Mouse (Mus musculus): ENCODE data around the gene Mlycd.

Mlycd gene

DNA sequence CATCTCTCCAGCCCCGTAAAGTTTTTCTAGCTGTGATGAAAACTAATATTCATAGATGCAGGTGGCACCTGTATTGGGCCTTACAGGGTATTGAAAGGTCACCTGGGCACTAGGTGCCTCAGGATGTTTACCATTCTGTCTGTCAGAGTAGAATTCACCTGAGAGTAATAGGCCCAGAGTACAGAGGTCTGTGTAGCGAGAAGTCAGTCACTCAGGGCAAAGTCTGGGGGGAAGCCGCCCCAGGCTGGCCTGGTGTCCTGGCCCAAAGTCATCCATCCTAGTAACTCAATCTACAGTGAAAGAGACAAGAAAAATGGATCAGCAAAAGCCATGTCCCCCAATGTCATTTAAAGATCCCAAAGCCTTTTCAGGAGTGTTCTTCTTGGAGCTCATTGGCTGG is 6.2 kb downstream of the Mlycd start:
- no peak for DNase-seq (ENCODE audit: low spot score in 2 of 2)

DNA sequence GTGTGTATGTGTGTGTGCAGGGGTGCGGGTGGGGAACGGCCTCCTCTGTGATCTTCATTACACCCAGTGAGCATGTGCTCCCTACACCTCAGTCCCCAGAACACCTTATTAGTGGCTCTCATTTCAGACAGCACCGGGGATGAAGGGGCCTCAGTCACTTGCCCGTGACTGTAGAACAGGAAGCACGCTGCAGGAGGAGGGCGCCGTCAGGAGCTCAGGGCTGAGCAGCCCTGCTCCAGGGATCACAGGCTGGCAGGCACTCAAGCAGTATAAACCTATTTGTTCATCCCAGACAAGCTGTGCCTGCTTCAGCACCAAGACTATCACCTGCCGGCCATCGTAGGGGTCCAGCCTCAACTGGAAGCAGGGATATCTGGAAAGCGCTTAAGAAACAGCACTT is 9.2 kb downstream of the Mlycd start:
- DNase-seq (ENCODE audit: low spot score in 2 of 2): no peak

DNA sequence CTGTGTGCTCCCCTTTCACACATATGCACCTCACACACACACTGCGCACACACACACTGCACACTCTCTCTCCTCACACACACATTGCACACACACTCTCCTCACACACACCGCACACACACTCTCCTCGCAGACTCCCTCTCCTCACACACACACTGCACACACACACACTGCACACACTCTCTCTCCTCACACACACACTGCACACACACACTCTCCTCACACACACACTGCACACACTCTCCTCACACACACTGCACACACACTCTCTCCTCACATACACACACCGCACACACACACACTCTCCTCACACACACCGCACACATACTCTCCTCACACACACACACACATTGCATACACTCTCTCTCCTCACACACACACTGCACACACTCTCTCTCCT is 10.0 kb downstream of the Mlycd start:
- DNase-seq (ENCODE audit: low spot score in 2 of 2): no peak

DNA sequence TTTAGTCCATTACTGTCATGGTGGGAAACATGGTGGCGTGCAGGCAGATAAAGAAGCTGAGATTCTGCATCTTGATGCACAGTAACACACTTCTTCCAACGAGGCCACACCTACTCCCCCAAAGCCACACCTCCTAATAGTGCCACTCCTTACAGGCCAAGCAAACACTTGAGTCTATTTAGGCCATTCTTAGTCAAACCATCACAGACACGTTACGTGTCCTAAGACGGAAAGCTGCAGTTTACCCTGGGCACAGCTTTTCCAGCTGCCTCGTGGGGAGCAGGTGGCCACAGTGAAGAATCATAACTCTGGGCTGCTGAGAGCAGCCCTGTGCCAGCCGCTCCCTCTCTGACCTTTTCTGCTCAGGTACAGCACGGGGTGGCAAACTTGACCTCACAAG is 13.6 kb downstream of the Mlycd start:
- DNase-seq (ENCODE audit: low spot score in 2 of 2): no peak

DNA sequence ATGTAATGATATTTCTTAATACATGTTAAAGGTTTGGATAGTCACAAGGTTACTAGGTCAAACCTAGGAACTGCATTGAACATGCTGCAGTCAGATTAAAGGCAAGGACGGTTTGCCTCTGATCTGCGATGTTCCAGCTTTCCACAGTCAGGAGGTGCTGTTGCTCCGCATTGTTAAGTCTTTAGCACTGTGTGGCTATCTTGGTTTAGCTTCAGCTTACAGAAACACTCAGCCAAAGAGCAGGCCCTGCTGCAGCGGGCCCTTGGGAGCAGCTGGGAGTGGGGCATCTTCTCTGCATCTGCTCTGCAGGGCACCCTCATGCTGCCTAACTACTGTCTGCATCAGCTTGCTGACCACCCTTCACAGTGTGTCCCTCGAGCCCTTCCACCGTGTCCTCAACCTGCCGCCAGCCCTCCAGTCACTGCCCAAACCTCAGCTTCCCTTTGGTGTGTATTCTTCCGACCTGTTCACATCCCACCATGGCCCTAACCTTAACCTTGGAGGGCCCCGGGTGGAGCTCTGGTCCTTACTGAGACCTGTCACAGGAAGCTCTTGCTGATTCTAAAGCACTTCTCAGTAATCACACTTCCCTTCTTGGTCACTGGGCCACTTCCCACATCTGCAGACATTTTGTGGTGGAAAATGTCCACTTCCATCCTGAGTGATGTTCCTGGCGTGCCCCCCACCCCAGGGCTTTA is 17.5 kb downstream of the Mlycd start:
- DNase-seq (ENCODE audit: low spot score in 2 of 2): no peak

DNA sequence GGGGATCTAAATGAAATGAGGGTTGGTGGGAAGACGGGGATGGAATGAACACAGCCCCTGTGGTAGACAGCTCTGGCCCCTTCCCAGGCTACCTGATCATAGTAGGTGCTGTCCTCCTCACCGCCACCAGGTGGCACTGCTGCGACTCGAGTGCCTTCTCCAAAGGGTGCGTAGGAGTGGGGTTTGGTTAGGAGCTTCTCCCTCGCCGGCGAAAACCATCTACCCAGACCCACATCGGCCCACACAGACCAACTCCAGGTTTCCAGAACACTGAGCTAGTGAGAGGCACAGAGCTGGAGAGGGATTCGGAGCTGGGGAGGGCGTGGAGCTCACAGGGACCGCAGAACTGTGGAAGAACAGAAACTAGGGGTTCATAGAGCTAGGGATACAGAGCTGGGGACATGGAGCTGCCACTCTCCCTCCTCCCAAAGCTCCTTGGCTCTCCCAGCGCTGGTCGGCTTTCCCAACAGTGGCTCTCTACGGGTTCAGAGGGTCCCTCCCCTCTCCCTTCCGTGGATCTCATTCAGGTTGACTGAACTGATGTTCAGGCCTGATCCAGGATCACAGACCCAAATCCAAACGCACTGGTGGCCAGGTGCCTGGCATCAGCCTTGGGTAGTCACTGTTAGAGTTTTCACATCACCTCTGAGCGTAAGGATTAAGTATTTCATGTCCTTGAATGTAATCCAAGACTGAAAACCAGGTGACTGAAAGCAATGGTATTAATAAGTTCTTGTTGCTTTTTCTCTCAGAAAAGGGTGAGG is 18.2 kb downstream of the Mlycd start:
- DNase-seq (ENCODE audit: low spot score in 2 of 2): peak; percentile 69 to 84

DNA sequence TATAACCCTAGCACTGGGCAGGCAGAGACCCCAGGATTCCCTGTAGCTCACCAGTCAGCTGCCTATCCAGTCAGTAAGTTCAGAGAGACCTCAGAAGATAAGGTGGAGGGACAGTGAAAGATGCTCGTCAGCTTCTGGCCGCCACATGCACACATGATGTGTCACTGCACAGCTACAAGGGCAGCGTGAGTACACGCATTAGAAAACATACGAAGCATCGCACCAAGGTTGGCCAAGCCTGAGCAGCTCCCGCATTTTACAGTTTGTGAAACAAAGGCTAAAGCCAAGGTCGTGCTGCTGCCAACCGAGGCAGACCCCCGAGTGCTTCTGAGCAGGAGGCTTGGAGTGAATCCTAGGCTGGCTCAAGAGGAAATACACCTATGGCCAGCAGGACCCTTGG is 18.9 kb downstream of the Mlycd start:
- no peak for DNase-seq (ENCODE audit: low spot score in 2 of 2)

DNA sequence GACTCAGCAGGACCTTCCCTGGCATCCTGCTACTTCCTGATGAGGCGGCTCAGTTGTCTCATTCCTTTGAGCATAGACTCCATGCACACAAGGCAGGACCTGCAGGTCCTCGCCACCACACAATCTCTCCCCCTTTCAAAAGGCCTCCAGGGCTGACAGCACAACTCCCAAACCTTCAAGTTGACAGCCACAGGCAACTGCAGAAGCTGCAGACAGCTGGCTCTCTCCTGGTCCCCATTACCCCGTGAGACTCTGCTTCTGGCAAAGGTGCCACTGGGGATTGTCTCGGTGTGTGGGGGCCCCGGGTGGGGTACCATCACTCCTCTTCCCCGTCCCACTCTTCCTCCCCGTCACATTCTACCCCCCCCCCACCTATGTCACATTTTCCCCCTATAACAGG is 25.6 kb downstream of the Mlycd start:
- no peak for DNase-seq (ENCODE audit: low spot score in 2 of 2)

DNA sequence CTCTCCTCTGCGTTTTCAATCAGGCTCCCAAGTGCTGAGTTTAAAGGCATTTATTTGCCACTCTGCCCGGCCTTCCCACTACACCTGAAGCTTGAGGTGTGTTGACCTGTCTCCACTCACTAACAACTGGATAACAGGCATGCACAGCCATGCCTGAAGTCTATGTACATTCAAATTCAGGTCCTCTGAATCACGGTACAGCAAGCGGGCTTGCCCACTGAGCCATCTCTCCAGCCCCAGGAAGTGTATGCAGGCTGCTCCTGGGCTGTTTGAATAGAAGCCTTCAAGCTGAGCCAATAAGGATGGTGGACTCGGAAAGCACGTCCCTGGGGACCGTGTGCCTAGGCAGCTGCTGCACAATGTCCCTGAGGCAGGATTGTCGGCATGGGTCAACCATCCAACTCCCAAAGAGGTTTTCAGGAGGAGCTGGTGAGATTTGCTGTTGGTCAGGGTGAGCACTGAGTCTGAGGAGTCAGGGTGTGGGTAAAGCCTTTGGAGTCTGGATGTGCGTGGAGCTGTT is 27.0 kb downstream of the Mlycd start:
- no peak for DNase-seq (ENCODE audit: low spot score in 2 of 2)

DNA sequence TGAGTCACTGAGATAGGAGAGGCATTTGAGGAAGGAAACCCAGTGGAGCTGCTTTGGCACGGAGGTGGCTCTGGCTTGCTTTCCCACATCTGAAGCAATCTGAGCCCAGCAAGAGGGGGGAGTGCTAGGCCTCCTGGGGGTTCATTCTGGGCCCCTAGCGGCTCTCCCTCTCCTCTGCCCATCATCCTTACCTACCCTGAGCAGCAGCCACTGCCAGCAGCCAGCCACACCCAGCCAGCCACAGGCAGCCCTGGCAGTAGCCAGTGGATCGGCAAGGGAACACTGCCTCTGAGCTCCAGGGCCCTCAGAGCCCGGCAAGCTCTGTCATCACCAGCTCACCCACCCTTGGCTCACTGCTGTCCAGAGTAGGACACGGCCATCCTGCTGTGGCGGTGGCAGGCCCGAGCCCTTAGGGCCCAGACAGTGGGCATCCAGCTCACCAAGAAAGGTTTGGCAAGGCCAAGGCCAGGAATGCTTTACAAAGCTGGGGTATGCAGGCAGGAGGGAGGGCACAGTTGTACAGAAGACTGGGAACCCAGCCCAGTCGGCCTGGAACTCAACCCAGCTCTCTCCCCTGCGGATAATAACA is 27.5 kb downstream of the Mlycd start:
- DNase-seq (ENCODE audit: low spot score in 2 of 2): no peak

DNA sequence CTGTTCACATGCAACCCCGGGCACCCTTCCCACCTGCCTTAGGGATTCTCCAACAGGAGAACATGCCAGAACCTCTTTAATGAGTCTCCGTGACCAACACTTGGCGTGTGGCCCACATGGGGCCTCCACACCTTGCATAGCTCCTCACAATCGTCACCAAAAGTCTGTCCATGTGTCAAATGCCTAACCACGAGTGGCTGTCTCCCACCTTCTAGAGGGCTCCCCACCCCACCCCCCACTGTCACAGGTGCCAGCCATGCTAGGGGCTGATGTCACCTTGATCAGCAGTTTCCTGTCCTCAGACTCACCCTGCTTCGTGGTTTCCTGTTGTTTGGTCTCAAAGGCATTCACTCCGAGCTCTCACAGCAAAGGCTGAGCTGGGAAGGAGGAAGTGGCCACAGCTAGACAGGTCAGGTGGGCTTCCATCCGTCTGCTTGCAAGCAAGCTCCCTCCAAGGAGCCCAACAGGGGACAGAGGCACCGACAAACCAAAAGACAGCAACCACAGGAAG is 29.0 kb downstream of the Mlycd start:
- DNase-seq (ENCODE audit: low spot score in 2 of 2): peak in 1 of 2 experiments; percentile 78

DNA sequence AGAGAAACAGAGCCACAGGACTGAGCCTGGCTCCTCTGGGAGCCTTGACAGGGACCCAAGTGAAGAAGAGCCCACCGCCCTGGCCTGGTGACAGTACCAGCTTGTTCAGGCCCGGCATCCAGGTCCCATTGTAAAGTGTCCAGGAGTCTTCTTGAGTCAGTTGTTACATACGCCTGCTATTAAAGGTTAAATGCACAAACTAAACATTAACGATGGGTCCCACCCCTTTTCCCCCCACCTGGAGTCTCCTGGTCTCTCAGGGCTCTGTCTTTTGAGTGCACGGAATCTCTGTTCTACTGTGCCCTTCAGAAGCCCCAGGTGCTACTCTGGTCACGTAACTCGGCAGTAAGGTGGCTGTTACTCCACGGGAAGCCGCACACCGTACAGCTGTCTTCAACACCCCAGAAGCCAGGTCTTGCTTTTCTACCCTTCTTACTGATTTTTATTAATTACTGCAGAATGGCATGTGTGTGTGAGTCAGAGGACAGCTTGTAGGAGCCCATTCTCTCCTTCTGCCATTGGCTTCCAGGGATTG is 29.6 kb downstream of the Mlycd start:
- no peak for DNase-seq (ENCODE audit: low spot score in 2 of 2)

DNA sequence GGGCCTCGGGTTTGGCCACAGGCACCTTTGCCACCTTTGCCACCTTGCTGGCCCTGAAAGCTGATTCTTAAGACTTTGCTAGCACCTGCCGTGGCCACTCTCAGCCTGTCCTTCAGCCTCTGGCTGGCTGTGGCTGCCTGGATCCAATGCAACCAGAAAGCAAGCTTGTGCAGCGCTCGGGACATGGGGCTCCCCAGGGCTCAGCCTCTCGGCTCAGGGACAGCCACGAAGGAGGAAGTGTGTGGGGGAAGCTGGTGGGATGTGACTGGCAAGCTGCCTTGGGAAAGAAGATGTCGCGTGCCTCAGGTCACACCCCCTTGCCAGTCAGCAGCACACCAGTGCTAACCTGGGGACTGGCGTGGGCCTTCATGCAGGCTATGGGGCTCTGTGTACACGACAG is 30.1 kb downstream of the Mlycd start:
- DNase-seq (ENCODE audit: low spot score in 2 of 2): no peak

DNA sequence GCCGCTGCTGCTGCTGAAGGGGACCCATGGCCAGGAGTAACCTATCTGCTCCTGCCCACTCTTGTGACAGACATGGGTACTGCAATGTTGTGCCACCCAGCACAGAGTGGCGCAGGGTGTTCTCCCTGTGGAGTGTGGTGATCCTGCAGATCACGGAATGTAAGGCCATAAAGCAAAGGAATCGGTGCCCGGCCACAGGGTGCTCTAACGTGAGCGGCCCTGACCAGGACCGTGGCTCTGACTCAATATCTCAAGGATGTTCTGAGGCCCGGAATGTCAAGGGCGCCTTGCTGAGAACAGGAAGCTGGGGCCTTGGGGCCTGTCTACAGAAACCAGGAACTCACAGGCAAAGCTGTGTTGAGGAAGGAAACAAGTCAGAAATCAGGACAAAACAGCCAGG is 30.9 kb downstream of the Mlycd start:
- peak in 1 of 2 experiments; percentile 59 for DNase-seq (ENCODE audit: low spot score in 2 of 2)

DNA sequence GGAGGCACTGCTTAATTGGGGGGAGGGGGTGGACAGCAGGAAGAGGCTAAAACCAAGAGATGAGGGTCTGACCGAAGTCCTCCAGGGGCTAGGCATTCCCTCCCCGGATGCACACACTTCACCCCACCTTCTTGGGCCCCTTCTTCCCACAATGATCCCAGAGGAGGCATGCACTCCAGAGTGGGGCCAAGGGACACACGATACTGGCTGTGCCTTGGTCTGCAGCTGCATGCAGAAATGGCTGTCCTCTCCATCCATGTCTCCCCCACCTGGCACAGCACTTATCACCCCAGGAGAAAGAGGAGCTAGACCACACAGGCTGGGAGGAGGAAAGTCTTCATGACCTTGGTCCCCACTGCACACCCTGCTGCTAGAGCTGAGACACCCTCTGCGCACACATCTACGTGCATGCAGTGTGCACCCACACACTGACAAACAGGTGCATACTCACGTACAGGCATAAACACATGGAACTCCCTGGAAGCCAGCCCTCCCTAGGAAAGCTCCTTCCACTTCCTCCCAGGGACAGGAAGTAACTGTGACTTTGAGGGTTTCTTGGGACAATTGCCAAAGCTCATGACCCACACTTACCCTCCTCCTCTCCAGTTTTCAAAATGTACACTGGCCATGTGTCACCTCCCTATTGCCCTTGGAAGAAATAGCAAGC is 31.5 kb downstream of the Mlycd start:
- DNase-seq (ENCODE audit: low spot score in 2 of 2): no peak

DNA sequence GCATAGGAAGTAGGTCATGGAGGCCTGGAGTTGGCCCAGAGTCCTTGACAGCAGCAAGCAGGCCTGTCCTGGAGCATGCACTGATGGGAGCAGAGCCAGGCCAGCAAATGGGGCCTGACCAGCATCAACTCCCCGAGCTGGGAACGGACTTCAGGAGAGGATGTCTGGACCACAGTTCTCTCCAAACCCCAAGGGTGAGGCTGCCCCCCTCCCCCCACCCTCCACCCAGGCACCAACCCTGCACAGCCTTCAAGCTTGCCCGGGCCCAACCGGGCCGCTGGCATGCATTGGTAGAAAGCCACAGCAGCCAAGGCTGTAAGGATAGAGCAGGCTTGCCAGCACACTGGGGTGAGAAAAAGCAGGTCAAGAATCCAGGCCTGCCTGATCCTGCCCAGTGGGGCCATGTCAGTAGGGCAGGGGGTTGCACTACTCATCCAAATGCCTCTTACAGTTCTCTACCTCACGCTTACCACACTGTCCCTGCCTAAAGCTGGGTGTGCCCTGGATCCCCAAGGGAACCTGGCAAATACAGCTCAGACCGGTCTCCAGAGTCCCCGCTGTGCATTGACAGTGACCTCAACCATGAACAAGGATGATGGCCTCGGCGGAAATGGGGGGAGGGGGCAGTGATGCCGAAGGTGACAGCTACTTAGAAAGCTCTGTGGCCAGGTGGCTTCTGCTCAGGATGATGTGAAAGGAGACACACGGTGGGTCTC is 33.1 kb downstream of the Mlycd start:
- peak in 1 of 2 experiments; percentile 49 for DNase-seq (ENCODE audit: low spot score in 2 of 2)

DNA sequence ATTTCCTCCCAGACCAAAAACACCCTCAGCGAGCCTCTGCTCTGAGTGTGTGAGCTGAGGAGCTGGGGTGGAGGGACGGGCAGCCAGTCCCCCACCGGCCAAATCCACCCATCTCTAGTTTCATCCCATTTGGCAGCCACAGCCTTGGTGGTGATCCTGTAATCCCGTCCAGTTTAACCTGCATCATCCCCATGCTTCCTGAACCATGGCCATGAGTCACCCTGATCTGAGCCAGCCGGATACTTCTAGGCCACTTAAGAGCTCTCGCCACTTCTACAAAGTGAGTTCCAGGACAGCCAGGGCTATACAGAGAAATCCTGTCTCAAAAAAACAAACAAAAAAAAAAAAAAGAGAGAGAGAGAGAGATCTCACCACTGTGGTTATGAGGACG is 33.7 kb downstream of the Mlycd start:
- DNase-seq (ENCODE audit: low spot score in 2 of 2): no peak

DNA sequence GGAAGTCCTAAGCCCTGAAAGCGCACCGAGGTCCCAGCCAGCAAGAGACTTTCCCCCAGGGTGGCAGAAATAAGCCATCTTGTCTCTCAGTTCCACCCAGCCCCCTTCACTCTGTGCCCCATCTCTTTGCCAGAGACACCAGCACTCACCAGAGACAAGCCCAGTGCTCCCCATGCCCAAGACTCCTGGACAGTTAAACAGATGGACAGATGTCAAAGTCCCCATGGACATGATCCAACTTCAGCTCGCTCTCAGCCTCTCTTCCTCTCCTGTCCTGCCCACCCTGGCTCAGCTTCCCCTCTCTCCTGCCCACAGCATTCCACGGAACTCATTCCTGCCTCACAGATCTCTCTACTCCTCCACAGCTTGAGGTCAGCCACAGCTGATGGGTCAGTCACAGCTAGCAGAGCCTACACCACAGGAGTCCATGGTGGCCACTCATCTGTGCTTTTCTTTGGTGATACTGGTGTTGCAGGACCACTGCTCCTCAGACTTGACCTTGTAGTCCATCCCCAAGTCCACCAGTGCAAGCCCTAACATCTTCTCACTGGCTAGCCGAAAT is 34.2 kb downstream of the Mlycd start:
- DNase-seq (ENCODE audit: low spot score in 2 of 2): no peak

DNA sequence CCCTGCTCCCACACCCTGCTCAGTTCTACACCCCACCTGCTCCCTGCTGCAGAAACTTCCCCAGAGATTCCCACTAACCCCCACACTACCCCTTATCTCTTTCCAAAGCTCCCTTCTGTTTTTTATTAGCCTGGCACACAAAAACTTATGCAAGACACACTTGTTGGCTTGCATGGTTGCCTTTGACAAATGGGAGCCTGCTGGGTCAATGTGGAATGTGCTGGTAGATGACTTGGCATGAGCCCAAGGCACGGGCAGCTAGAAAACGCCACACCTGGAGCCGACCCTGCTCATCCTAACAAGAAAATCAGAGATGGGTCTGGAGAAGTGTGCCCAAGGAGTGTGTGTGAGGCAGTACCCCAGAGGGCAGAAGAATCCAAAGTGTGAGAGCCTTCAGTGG is 34.9 kb downstream of the Mlycd start:
- DNase-seq (ENCODE audit: low spot score in 2 of 2): no peak

DNA sequence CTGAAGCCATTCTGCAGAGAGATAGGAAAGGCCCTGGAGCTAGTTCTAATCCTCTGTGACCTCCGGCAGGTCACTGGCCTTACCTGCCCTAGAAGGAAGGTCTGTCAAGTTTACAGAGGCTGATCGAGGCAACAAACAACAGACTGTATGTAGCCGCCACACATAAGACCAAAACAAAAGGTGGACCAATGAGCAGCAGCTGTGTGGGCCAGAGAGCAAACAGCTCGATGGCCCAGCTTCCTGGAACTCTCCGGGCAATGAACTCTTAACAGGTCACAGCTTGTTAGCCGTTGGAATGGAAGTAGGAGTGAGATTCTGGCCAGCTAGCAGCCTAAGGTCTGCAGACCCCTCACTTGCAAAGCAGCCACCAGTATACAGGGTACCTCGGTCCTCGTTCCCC is 35.6 kb downstream of the Mlycd start:
- no peak for DNase-seq (ENCODE audit: low spot score in 2 of 2)

DNA sequence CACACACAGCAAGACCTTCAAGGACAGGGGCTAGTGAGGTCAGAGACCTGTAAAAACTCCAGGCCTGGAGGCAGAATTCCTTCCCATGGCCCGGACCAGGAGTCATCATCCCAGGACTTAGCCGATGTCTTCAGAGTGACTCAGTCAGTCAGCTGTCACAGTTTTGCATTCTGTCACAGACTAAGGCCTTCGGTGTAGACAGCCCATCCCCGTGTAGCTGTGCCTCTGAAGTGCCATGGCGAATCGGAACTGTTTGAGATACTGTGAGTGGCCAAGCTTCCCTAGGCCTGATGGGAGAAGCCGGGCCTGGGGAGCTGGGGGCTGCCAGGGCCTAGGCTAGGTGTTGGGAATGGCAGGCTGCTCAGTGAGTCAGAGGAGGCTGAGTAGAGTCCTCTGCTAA is 36.0 kb downstream of the Mlycd start:
- no peak for DNase-seq (ENCODE audit: low spot score in 2 of 2)
